Mouse (Mus musculus) midbrain, embryonic 13.5 days (tissue): ENCODE measurements at regions not wholly inside any gene's neighbourhood (a gene's known extent, or its start where the extent isn't known, plus 50 kb on each side); places are given as distances from the start of the nearest gene placed in this dataset.

Experiments
- ATAC-seq: fragments of 200-750 bp; cut with Nextera tagmentation; 2 replicates; pipeline ENCODE4 v1.8.0; 2017; ENCODE audit warnings: mild to moderate bottlenecking, moderate TSS enrichment, moderate library complexity
- H3K27ac ChIP-seq: fragments of 300-500 bp; sonication (generic); 2 replicates; pipeline ENCODE4 v1.5.1; 2015; ENCODE audit warnings: inconsistent platforms, mild to moderate bottlenecking, moderate library complexity
- H3K27me3 ChIP-seq: fragments of 300-500 bp; sonication (generic); 2 replicates; pipeline ENCODE4 v1.6.1; 2015; ENCODE audit warnings: mild to moderate bottlenecking, inconsistent platforms
- H3K36me3 ChIP-seq: fragments of 300-500 bp; sonication (generic); 2 replicates; pipeline ENCODE4 v1.6.1; 2015; ENCODE audit warnings: mild to moderate bottlenecking, inconsistent platforms
- H3K4me1 ChIP-seq: fragments of 300-500 bp; sonication (generic); replicated peaks from 2 replicates; pipeline ENCODE4 v1.6.1; 2015; ENCODE audit warnings: inconsistent platforms
- H3K4me2 ChIP-seq: fragments of 300-500 bp; sonication (generic); replicated peaks from 2 replicates; pipeline ENCODE4 v1.6.1; 2015; ENCODE audit warnings: moderate library complexity, mild to moderate bottlenecking, inconsistent platforms
- H3K4me3 ChIP-seq: fragments of 300-500 bp; sonication (generic); replicated peaks from 2 replicates; pipeline ENCODE4 v1.5.1; 2015; ENCODE audit warnings: mild to moderate bottlenecking, inconsistent platforms
- H3K9ac ChIP-seq: fragments of 300-500 bp; sonication (generic); replicated peaks from 2 replicates; pipeline ENCODE4 v1.6.1; 2015; ENCODE audit warnings: mild to moderate bottlenecking, inconsistent platforms
- H3K9me3 ChIP-seq: fragments of 300-500 bp; sonication (generic); 2 replicates; pipeline ENCODE4 v1.6.1; 2016; ENCODE audit warnings: mild to moderate bottlenecking, inconsistent platforms
- WGBS: fragments of 180-500 bp; shearing (Covaris S2); methylation state at CpG from one replicate; pipeline ENCODE4 v1.1.7; 2015; 5-methylcytosine and 5-hydroxymethylcytosine counted together

DNA sequence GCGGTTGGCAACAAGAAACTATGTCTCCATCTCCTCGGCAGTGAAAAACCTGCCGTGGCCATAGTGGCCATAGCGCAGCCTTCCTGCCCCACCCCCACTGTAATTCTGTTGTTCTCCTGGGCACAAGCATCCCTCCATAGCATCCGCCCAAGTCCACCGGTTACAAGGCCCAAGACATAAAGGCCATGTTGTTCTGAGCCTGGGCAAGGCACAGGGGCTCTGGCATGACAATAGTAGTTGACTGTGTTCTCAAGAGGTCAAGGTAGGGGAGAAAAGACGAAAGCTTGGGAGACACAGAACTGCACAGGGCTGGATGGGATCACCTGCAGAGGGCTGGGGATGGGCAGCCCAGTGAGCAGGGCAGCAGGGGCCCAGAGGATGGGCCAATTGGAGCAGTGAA is 112.9 kb upstream of the Gli2 start:
- no peak overlapping the region for H3K4me3 ChIP-seq
- H3K36me3 ChIP-seq: no peaks in the 10 kb centered on the region
- H3K4me1 ChIP-seq: peaks cover 5% of the 10 kb centered on the region; the same call in 1 of the 2 replicates
- no peak overlapping the region for H3K9ac ChIP-seq
- no peaks in the 10 kb centered on the region for H3K27me3 ChIP-seq
- H3K27ac ChIP-seq: no peak overlapping the region
- WGBS: 58% methylated on average over 7 of the region's 7 CpGs
- no peaks in the 10 kb centered on the region for H3K9me3 ChIP-seq
- no peak for ATAC-seq
- no peak overlapping the region for H3K4me2 ChIP-seq

DNA sequence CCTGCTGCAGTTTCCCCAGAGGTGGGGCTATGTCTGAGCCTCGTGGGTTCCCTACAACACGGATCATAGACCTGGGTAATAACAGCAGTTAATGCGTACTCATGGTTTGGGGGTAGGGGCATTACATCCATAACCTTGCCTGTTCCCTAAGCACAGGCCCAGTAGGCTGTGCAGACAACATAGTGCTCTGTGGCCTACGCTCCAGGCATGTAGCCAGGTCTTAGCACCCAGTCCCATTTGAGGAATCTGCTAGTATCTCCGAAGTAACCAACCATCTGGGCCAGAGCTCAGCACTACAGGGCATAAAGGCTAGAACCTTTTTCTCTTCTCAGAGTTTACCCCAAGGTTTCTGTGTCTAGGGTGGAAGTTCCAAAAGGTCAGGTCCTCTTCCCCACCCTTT is 111.4 kb upstream of the Gli2 start:
- H3K27ac ChIP-seq: no peak overlapping the region
- H3K4me3 ChIP-seq: no peak overlapping the region
- no peaks in the 10 kb centered on the region for H3K9me3 ChIP-seq
- H3K27me3 ChIP-seq: no peaks in the 10 kb centered on the region
- WGBS: 83% methylated on average over 5 of the region's 5 CpGs
- no peak overlapping the region for H3K9ac ChIP-seq
- H3K36me3 ChIP-seq: no peaks in the 10 kb centered on the region
- no peak for ATAC-seq
- no peak overlapping the region for H3K4me2 ChIP-seq
- H3K4me1 ChIP-seq: peaks cover 5% of the 10 kb centered on the region; the same call in 1 of the 2 replicates

DNA sequence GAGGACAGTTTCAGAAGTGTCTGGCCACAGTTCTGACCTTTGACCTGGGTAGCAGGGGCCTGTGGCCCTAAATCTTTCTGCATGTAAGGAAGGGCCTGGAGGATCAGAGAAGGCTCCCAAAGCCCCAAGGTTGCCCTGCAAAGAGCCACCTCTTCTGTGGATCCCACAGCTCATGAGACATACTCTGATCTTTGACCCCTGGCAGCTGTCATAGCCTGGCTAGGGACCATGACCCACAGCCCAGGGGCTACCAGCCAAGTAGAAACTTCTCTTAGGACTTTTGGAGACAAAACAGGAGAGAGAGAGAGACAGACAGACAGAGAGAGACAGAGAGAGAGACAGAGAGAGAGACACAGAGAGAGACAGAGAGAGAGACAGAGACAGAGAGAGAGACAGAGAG is 110.4 kb upstream of the Gli2 start:
- Histone ChIP-seq H3K9me3 (no peaks in the 10 kb centered on the region), H3K9ac (no peak overlapping the region), H3K27ac (no peak overlapping the region), H3K4me3 (no peak overlapping the region), H3K4me2 (no peak overlapping the region), H3K27me3 (no peaks in the 10 kb centered on the region), H3K4me1 (peaks cover 5% of the 10 kb centered on the region; the same call in 1 of the 2 replicates), H3K36me3 (no peaks in the 10 kb centered on the region)
- no peak for ATAC-seq

DNA sequence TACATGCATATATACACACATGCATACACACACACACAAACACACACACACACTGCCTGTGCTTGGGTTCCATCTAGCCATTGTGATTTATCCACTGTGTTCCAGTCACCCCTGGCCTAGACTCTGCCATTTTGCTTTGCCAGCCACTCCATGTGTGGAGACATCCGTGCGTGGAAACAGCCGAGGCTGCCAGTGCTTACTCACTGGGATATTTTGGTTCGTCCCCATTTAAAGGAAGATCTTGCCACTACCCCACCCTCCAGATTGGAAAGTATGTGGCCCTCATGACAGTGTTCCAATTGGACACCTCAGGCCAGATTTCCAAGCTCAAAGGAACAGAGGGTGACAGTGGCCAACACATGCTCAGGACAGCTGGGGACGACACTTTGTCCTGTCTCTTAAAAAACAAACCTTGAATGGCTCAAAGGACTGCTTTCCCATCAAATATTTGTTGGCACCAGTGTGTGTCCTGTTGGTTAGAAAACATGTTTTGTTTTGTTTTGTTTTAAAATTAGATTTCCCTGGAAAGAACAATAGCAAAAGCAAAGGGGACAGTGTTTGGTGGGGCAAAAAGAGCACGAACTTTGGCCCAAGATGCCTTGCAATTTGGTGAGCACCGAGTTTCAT is 109.8 kb upstream of the Gli2 start:
- no peak overlapping the region for H3K4me2 ChIP-seq
- no peak overlapping the region for H3K9ac ChIP-seq
- H3K36me3 ChIP-seq: no peaks in the 10 kb centered on the region
- no peak overlapping the region for H3K27ac ChIP-seq
- no peaks in the 10 kb centered on the region for H3K9me3 ChIP-seq
- no peak for ATAC-seq
- no peaks in the 10 kb centered on the region for H3K27me3 ChIP-seq
- no peak overlapping the region for H3K4me3 ChIP-seq
- WGBS: 84% methylated on average over 7 of the region's 7 CpGs
- H3K4me1 ChIP-seq: peaks cover 5% of the 10 kb centered on the region; the same call in 1 of the 2 replicates

DNA sequence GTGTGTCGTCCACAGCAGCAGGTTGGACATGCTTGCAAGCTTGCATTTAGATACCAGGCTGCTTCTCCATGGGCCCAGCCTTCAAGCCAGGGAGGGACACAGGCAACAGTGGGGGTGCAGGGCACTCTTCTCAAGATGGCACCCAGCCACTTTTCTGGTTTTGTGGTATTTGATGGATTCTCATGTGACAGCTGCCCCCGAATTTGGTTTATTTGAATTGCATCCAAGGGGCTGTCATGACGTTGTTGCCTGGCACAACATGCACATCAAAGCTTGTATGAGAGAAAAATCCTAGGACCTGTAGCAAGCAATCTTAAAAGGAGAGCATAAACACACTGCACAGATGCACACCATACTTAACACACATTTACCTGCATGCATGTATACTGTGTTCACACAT is 108.3 kb upstream of the Gli2 start:
- H3K4me1 ChIP-seq: peaks cover 5% of the 10 kb centered on the region; the same call in 1 of the 2 replicates
- H3K9ac ChIP-seq: no peak overlapping the region
- H3K36me3 ChIP-seq: no peaks in the 10 kb centered on the region
- H3K4me2 ChIP-seq: no peak overlapping the region
- H3K4me3 ChIP-seq: no peak overlapping the region
- H3K27ac ChIP-seq: no peak overlapping the region
- no peaks in the 10 kb centered on the region for H3K9me3 ChIP-seq
- ATAC-seq: no peak
- 84% methylated on average over 3 of the region's 3 CpGs for WGBS
- no peaks in the 10 kb centered on the region for H3K27me3 ChIP-seq

DNA sequence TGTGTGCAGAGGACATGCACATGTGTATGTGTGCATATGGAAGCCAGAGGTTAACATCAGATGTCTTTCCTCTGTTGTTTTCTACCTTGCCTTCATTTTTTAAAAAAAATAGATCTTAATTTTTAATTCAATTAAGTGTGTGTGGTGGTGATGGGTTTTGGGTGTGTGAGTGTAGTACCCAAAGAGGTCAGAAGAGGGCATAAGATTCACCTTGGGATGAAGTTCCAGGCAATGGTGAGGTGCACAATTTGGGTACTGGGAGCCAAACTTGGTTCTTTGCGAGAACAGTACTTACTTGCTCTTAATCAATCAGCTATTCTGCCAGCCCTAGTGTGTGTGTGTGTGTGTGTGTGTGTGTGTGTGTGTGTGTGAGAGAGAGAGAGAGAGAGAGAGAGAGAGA is 106.9 kb upstream of the Gli2 start:
- no peak overlapping the region for H3K27ac ChIP-seq
- H3K4me2 ChIP-seq: no peak overlapping the region
- H3K27me3 ChIP-seq: no peaks in the 10 kb centered on the region
- no peak overlapping the region for H3K4me3 ChIP-seq
- no peaks in the 10 kb centered on the region for H3K9me3 ChIP-seq
- no peaks in the 10 kb centered on the region for H3K36me3 ChIP-seq
- no peak overlapping the region for H3K9ac ChIP-seq
- WGBS: 76% methylated on average over 1 of the region's 1 CpGs
- no peak for ATAC-seq
- no peaks in the 10 kb centered on the region for H3K4me1 ChIP-seq

DNA sequence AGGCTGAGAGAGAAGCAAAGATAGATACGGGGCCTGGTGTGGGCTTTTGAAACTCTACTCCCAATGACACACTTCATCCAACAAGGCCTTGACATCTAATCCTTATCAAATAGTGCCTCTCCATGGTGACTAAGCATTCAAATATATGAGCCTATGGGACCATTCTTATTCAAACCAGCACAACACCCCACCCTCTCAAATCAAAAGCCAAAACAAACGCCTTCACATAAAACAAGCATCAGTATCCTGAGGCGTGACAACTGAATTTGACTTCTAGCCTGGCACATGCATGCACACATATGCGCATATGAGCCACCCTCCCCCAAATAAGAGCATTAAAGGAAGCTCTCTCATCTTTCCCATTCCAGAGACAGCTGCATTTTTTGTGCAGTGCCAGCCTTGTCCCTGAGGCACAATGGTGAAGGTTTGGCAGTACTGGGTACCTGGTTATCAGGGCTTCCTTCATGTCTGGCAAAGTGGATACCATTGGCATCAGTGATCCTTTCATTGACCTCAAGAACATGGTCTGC is 103.8 kb upstream of the Gli2 start:
- Histone ChIP-seq H3K4me3 (no peak overlapping the region), H3K27me3 (no peaks in the 10 kb centered on the region), H3K9me3 (no peaks in the 10 kb centered on the region), H3K4me1 (no peaks in the 10 kb centered on the region), H3K4me2 (no peak overlapping the region), H3K27ac (no peak overlapping the region), H3K36me3 (no peaks in the 10 kb centered on the region), H3K9ac (no peak overlapping the region)
- 77% methylated on average over 4 of the region's 4 CpGs for WGBS
- no peak for ATAC-seq

DNA sequence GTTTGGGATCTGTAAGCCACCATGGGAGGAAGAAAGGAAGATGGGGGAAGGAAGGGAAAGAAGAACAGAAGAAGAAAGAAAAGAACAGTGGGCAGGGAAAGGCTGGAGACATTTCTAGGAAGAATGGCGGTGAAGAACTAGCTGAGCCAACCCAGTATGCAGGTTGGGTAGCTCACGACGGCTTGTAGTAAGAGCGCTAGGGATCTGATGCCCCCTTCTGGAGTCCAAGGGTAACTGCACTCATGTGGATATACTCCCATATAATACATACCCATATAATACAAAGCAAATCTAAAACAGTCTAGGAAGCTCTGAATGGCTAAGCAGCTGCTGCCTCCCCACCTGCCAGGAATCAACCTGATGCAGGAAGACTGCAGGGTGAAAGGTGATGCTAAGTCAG is 100.2 kb upstream of the Gli2 start:
- Histone ChIP-seq H3K4me1 (no peaks in the 10 kb centered on the region), H3K9me3 (no peaks in the 10 kb centered on the region), H3K27me3 (no peaks in the 10 kb centered on the region), H3K36me3 (no peaks in the 10 kb centered on the region), H3K4me2 (no peak overlapping the region), H3K27ac (no peak overlapping the region), H3K4me3 (no peak overlapping the region), H3K9ac (no peak overlapping the region)
- 98% methylated on average over 4 of the region's 4 CpGs for WGBS
- no peak for ATAC-seq

DNA sequence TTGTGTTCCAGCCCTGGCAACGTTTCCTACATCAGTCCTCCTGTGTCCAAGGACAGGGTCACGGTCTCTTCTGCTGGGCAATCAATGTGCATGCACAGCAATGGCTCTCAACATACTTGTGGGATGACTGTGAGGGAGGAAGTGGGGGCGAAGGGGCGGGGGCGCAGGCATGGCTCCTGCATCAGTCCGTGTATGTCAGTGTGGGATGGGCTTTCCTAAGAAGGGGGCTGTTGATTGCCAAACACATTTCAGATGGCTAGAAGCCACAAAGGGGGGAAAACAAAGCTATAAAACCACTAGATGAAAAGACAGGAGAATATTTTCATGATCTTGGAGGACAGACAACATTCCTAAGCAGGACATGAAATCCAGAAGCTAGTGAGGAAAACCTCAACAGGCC is 99.4 kb upstream of the Gli2 start:
- H3K27me3 ChIP-seq: no peaks in the 10 kb centered on the region
- WGBS: 93% methylated on average over 6 of the region's 6 CpGs
- ATAC-seq: no peak

DNA sequence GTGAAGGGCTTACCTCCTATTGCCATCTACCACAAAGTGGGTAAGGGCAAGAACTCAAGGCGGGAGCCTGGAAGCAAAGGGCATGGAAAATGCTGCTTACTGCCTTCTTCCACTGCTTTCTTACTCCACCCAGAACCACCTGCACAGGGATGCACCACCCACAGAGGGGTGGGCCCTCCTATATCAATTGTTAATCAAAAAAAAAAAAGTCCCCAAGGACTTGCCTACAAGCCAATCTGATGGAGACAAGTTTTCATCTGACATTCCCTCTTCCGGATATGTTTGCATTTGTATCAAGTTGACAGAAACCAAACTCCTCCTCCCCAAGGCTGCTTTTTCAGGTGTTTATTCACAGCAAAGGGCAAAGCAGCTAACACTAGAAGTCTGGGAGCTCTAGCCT is 94.1 kb upstream of the Gli2 start:
- WGBS: 90% methylated on average over 2 of the region's 2 CpGs
- no peak for ATAC-seq

More for the DNA sequence above, 99.4 kb upstream of the Gli2 start:
- Histone ChIP-seq H3K9ac (no peak overlapping the region), H3K4me2 (no peak overlapping the region), H3K36me3 (no peaks in the 10 kb centered on the region), H3K4me1 (no peaks in the 10 kb centered on the region), H3K9me3 (no peaks in the 10 kb centered on the region), H3K27ac (no peak overlapping the region), H3K4me3 (no peak overlapping the region)

DNA sequence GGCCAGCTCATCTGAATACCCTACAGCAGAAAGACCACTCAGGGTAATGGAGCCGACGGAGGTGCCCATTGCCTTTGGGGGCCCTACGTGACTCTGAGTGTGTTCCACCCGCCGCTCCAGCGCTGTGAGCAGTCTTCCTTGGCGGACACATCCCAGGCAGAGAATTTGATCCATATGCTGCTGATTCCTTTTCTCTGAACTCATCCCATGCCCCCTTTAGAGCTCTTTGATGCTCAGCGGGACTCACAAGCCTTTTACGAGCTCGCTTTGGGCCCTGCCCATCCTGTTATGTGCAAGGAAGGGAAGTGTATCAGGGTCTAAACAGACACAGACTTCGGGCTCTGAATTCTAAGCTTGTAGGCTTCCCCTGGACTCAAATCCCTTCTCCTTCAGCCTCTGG is 90.4 kb upstream of the Gli2 start:
- no peak for ATAC-seq
- 49% methylated on average over 11 of the region's 11 CpGs for WGBS

More for the DNA sequence above, 94.1 kb upstream of the Gli2 start:
- Histone ChIP-seq H3K9me3 (no peaks in the 10 kb centered on the region), H3K27ac (no peak overlapping the region), H3K9ac (no peak overlapping the region), H3K27me3 (no peaks in the 10 kb centered on the region), H3K4me2 (no peak overlapping the region), H3K4me1 (no peaks in the 10 kb centered on the region), H3K4me3 (no peak overlapping the region), H3K36me3 (no peaks in the 10 kb centered on the region)

DNA sequence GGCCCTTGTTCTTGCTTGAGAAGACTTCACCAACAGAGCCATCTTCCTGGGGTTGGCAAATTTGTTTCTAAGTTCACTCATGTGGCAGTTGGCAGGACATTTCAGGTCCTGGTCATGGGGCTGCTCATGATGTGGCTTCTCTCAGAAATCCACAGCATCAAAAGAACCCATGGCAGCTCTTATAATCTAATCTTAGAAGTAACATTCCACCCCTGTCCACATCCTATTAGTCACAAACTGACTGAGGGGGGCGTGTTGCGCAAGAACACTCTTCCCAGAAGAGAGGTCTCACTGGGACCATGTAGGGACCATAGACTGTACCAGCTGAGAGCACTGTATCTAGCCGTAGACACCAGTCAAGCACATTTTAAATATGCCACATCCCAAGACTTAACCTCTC is 75.6 kb upstream of the Gli2 start:
- WGBS: 93% methylated on average over 3 of the region's 3 CpGs
- no peak for ATAC-seq

More for the DNA sequence above, 90.4 kb upstream of the Gli2 start:
- H3K27me3 ChIP-seq: no peaks in the 10 kb centered on the region
- no peaks in the 10 kb centered on the region for H3K36me3 ChIP-seq
- H3K27ac ChIP-seq: no peak overlapping the region; the same call in 1 of the 2 replicates
- H3K4me2 ChIP-seq: no peak overlapping the region
- no peaks in the 10 kb centered on the region for H3K9me3 ChIP-seq
- no peak overlapping the region for H3K9ac ChIP-seq
- no peak overlapping the region for H3K4me3 ChIP-seq
- no peaks in the 10 kb centered on the region for H3K4me1 ChIP-seq

DNA sequence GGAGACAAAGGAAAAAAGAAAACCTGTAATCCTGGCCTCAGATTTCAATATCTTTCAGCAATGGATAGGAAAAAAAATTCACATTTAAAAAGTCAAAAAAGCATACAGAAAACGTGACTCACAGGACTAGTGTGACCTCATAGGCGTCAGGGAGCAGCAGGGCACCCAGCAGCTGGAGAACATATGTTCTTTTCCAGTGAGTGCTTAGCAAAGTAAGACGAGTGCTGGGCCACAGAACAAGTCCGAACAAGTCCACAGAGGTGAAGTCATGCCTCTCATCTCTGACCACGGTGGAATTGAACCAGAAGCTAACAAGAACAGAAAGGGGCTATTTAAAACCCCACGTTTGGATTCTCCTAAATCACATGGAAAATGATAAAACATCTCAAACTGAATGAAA is 72.1 kb upstream of the Gli2 start:
- no peak overlapping the region for H3K4me2 ChIP-seq
- no peak overlapping the region for H3K9ac ChIP-seq
- ATAC-seq: no peak
- H3K4me1 ChIP-seq: 0 out of 2 replicates have a peak, but pooled peaks cover 4% of the 10 kb centered on the region
- no peak overlapping the region for H3K27ac ChIP-seq
- no peak overlapping the region for H3K4me3 ChIP-seq
- 63% methylated on average over 6 of the region's 6 CpGs for WGBS
- no peaks in the 10 kb centered on the region for H3K36me3 ChIP-seq
- H3K27me3 ChIP-seq: no peaks in the 10 kb centered on the region
- H3K9me3 ChIP-seq: no peaks in the 10 kb centered on the region

More for the DNA sequence above, 75.6 kb upstream of the Gli2 start:
- H3K9me3 ChIP-seq: no peaks in the 10 kb centered on the region
- no peaks in the 10 kb centered on the region for H3K4me1 ChIP-seq
- no peak overlapping the region for H3K4me3 ChIP-seq
- H3K27me3 ChIP-seq: no peaks in the 10 kb centered on the region
- no peaks in the 10 kb centered on the region for H3K36me3 ChIP-seq
- no peak overlapping the region for H3K4me2 ChIP-seq
- no peak overlapping the region for H3K27ac ChIP-seq
- no peak overlapping the region for H3K9ac ChIP-seq
